Mouse (Mus musculus) erythroblast, embryonic 14.5 days (primary cell): ENCODE results near the gene Klhl32. TPM values are rescaled to one million over a fixed set of nuclear protein-coding genes. Genes with fewer than 3 reads are reported as not detected.

Experiments
- H3K27me3 ChIP-seq: 2 replicates; pipeline ENCODE4 v1.6.1; 2012; ENCODE audit warnings: inconsistent platforms; ENCODE audit not compliant: control insufficient read depth
- H3K36me3 ChIP-seq: 2 replicates; pipeline ENCODE4 v1.6.1; 2012; ENCODE audit warnings: mild to moderate bottlenecking, inconsistent platforms; ENCODE audit not compliant: control insufficient read depth
- H3K4me1 ChIP-seq: 2 replicates; pipeline ENCODE4 v1.6.1; 2012; ENCODE audit warnings: inconsistent platforms; ENCODE audit not compliant: control insufficient read depth
- H3K4me3 ChIP-seq: replicated peaks from 2 replicates; pipeline ENCODE3; 2012; ENCODE audit warnings: moderate library complexity, mild to moderate bottlenecking, inconsistent platforms
- H3K9me3 ChIP-seq: 2 replicates; pipeline ENCODE4 v1.6.1; 2012; ENCODE audit warnings: low read length, inconsistent platforms, mixed read lengths; ENCODE audit not compliant: control insufficient read depth
- GATA1 ChIP-seq: IDR thresholded peaks from 2 replicates; pipeline ENCODE4 v1.6.1; 2012; ENCODE audit warnings: low read length, inconsistent platforms, mixed read lengths
- TAL1 ChIP-seq: IDR thresholded peaks from 3 replicates; pipeline ENCODE4 v1.6.1; 2012; ENCODE audit warnings: low read length, inconsistent platforms, mixed read lengths
- polyA plus RNA-seq: library from polyadenylated mRNA; stranded (reverse); fragments of >175 nt; gene quantifications from 2 replicates; pipeline ENCODE4 v1.2.3, GENCODE M21; 2012

Klhl32 gene
- polyA plus RNA-seq, 1 experiment, result 0.01 TPM

GRCm38 (mm10) chr4:24765919-24766318 lies 85.0 kb downstream of the Klhl32 start:
- Histone ChIP-seq H3K36me3 (no peaks in the 10 kb centered on the region), H3K4me1 (no peaks in the 10 kb centered on the region)

GRCm38 (mm10) chr4:24765469-24765868 lies 85.5 kb downstream of the Klhl32 start:
- Histone ChIP-seq H3K27me3 (no peaks in the 10 kb centered on the region), H3K4me3 (no peak overlapping the region), H3K9me3 (no peaks in the 10 kb centered on the region), H3K4me1 (no peaks in the 10 kb centered on the region), H3K36me3 (no peaks in the 10 kb centered on the region)
- TF ChIP-seq TAL1, result no peak

More at GRCm38 (mm10) chr4:24765919-24766318, 85.0 kb downstream of the Klhl32 start:
- H3K4me3 ChIP-seq, result no peak overlapping the region
- H3K27me3 ChIP-seq, result no peaks in the 10 kb centered on the region
- H3K9me3 ChIP-seq, result no peaks in the 10 kb centered on the region
- no peak for TF ChIP-seq GATA1

GRCm38 (mm10) chr4:24764558-24764957 lies 86.4 kb downstream of the Klhl32 start:
- Histone ChIP-seq H3K4me1 (no peaks in the 10 kb centered on the region), H3K9me3 (no peaks in the 10 kb centered on the region), H3K27me3 (no peaks in the 10 kb centered on the region), H3K4me3 (no peak overlapping the region), H3K36me3 (no peaks in the 10 kb centered on the region)
- TF ChIP-seq GATA1 (no peak), TAL1 (no peak)

- Histone ChIP-seq H3K4me1 (no peaks in the 10 kb centered on the region), H3K36me3 (no peaks in the 10 kb centered on the region), H3K27me3 (no peaks in the 10 kb centered on the region), H3K4me3 (no peak overlapping the region), H3K9me3 (no peaks in the 10 kb centered on the region)
- TF ChIP-seq TAL1, result no peak
- TF ChIP-seq GATA1, result no peak
Observed at GRCm38 (mm10) chr4:24763451-24763850, 87.5 kb downstream of the Klhl32 start.

- TF ChIP-seq GATA1, result no peak
- no peak for TF ChIP-seq TAL1
- H3K4me3 ChIP-seq, result no peak overlapping the region
- H3K27me3 ChIP-seq, result no peaks in the 10 kb centered on the region
- no peaks in the 10 kb centered on the region for H3K4me1 ChIP-seq
- no peaks in the 10 kb centered on the region for H3K9me3 ChIP-seq
- no peaks in the 10 kb centered on the region for H3K36me3 ChIP-seq
Observed at GRCm38 (mm10) chr4:24758954-24759353, 92.0 kb downstream of the Klhl32 start.

GRCm38 (mm10) chr4:24752517-24753208 lies 98.3 kb downstream of the Klhl32 start:
- TF ChIP-seq TAL1 (no peak), GATA1 (no peak)
- no peaks in the 10 kb centered on the region for H3K27me3 ChIP-seq

GRCm38 (mm10) chr4:24737080-24737479 lies 113.8 kb downstream of the Klhl32 start:
- TF ChIP-seq TAL1 (no peak), GATA1 (no peak)
- H3K36me3 ChIP-seq, result no peaks in the 10 kb centered on the region
- no peaks in the 10 kb centered on the region for H3K4me1 ChIP-seq
- H3K27me3 ChIP-seq, result no peaks in the 10 kb centered on the region
- no peak overlapping the region for H3K4me3 ChIP-seq
- no peaks in the 10 kb centered on the region for H3K9me3 ChIP-seq

More at GRCm38 (mm10) chr4:24752517-24753208, 98.3 kb downstream of the Klhl32 start:
- H3K9me3 ChIP-seq, result no peaks in the 10 kb centered on the region
- H3K4me3 ChIP-seq, result no peak overlapping the region
- no peaks in the 10 kb centered on the region for H3K4me1 ChIP-seq
- no peaks in the 10 kb centered on the region for H3K36me3 ChIP-seq

- no peaks in the 10 kb centered on the region for H3K36me3 ChIP-seq
- TF ChIP-seq GATA1 (no peak), TAL1 (no peak)
- no peaks in the 10 kb centered on the region for H3K4me1 ChIP-seq
- H3K27me3 ChIP-seq, result no peaks in the 10 kb centered on the region
- H3K9me3 ChIP-seq, result no peaks in the 10 kb centered on the region
- H3K4me3 ChIP-seq, result no peak overlapping the region
Observed at GRCm38 (mm10) chr4:24720834-24721233, 130.1 kb downstream of the Klhl32 start.

- Histone ChIP-seq H3K4me1 (no peaks in the 10 kb centered on the region), H3K9me3 (no peaks in the 10 kb centered on the region), H3K4me3 (no peak overlapping the region), H3K36me3 (no peaks in the 10 kb centered on the region), H3K27me3 (no peaks in the 10 kb centered on the region)
- TF ChIP-seq GATA1, result no peak
- TF ChIP-seq TAL1, result no peak
Observed at GRCm38 (mm10) chr4:24715559-24715958, 135.4 kb downstream of the Klhl32 start.

GRCm38 (mm10) chr4:24714367-24714766 lies 136.6 kb downstream of the Klhl32 start:
- H3K36me3 ChIP-seq, result no peaks in the 10 kb centered on the region
- TF ChIP-seq TAL1 (no peak), GATA1 (no peak)
- no peaks in the 10 kb centered on the region for H3K4me1 ChIP-seq
- H3K27me3 ChIP-seq, result no peaks in the 10 kb centered on the region
- no peak overlapping the region for H3K4me3 ChIP-seq
- no peaks in the 10 kb centered on the region for H3K9me3 ChIP-seq
